Mouse (Mus musculus): ENCODE results near the gene Npff. TPM values are rescaled to one million over a fixed set of nuclear protein-coding genes. Genes with fewer than 3 reads are reported as not detected.

Gene Npff
- polyA plus RNA-seq, 1 experiment from 2014 or later: 2.9 TPM

DNA sequence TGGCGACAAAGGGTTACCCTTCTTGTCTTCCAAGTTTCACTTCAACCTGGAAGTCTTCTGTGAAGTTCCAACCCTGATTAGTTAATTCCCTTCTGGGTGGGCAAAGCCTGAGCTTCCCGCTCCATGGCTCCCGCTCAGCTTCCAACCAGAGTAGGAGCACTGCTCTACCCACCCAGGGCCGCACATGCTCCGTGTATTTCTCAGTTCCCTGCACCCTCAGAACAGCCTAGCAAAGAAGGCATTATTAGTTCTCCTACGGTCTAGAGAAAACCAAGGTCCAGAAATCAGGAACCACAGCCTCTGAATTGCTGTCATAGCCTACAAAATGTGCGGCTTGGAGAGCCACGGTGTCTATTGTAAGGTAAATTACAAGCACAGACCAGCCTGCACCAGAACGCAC lies 14.6 kb downstream of the Npff start:
- 5% methylated on average over 9 of the region's 9 CpGs for WGBS
- peaks cover 60% of the 10 kb centered on the region for H3K4me1 ChIP-seq (replicated peaks; ENCODE audit: control insufficient read depth, insufficient read depth, low read length)
- H3K4me3 ChIP-seq (replicated peaks; ENCODE audit: low read length): peak overlapping the region; percentile 56
- peak; percentile 83 for ATAC-seq
- peak overlapping the region; percentile 65 for H3K4me2 ChIP-seq (ENCODE audit: low read length)
- H3K27me3 ChIP-seq (replicated peaks; ENCODE audit: control insufficient read depth, insufficient read depth, low read length): no peaks in the 10 kb centered on the region
- no peaks in the 10 kb centered on the region for H3K9me3 ChIP-seq (ENCODE audit: control insufficient read depth, low read length)
- H3K9ac ChIP-seq (replicated peaks; ENCODE audit: low read depth, low read length): peak overlapping the region; percentile 66
- H3K36me3 ChIP-seq (ENCODE audit: control insufficient read depth, insufficient read depth): peaks cover 3% of the 10 kb centered on the region
- H3K27ac ChIP-seq (ENCODE audit: low read length): peak overlapping the region; percentile 90

- ATAC-seq: no peak
- peaks cover 45% of the 10 kb centered on the region for H3K4me1 ChIP-seq (replicated peaks; ENCODE audit: control insufficient read depth, insufficient read depth, low read length)
- no peak overlapping the region for H3K4me3 ChIP-seq (replicated peaks; ENCODE audit: low read length)
- H3K27me3 ChIP-seq (replicated peaks; ENCODE audit: control insufficient read depth, insufficient read depth, low read length): no peaks in the 10 kb centered on the region
- H3K27ac ChIP-seq (ENCODE audit: low read length): no peak overlapping the region
- peaks cover 15% of the 10 kb centered on the region for H3K36me3 ChIP-seq (ENCODE audit: control insufficient read depth, insufficient read depth)
- H3K9ac ChIP-seq (replicated peaks; ENCODE audit: low read depth, low read length): no peak overlapping the region
- H3K9me3 ChIP-seq (ENCODE audit: control insufficient read depth, low read length): no peaks in the 10 kb centered on the region
- no peak overlapping the region for H3K4me2 ChIP-seq (ENCODE audit: low read length)
- 83% methylated on average over 3 of the region's 3 CpGs for WGBS
Measured at GRCm38 (mm10) chr15:102508336-102508735, 16.4 kb downstream of the Npff start.

DNA sequence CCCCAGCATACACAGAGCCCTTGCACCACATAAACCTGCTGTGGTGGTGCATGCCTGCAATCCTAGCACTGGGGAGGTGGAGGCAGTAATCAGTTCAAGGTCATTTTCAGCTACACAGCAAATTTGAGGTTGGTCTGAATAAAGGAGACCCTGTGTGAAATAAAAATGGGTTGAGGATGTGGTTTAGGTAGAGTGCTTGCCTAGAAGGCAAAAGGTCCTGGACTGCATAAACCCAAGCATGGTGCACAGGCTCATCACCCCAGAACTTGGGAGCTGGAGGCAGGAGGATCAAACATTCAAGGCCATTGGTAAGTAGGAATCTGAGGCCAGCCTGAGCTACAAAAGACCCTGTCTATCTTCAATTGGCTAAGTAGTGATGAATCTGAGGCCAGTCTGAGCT lies 17.2 kb downstream of the Npff start:
- H3K9me3 ChIP-seq (ENCODE audit: control insufficient read depth, low read length): no peaks in the 10 kb centered on the region
- no peak overlapping the region for H3K4me2 ChIP-seq (ENCODE audit: low read length)
- peaks cover 39% of the 10 kb centered on the region for H3K4me1 ChIP-seq (replicated peaks; ENCODE audit: control insufficient read depth, insufficient read depth, low read length)
- no peak overlapping the region for H3K9ac ChIP-seq (replicated peaks; ENCODE audit: low read depth, low read length)
- no peak overlapping the region for H3K4me3 ChIP-seq (replicated peaks; ENCODE audit: low read length)
- peaks cover 22% of the 10 kb centered on the region for H3K36me3 ChIP-seq (ENCODE audit: control insufficient read depth, insufficient read depth)
- no peak for ATAC-seq
- H3K27me3 ChIP-seq (replicated peaks; ENCODE audit: control insufficient read depth, insufficient read depth, low read length): no peaks in the 10 kb centered on the region
- H3K27ac ChIP-seq (ENCODE audit: low read length): no peak overlapping the region

DNA sequence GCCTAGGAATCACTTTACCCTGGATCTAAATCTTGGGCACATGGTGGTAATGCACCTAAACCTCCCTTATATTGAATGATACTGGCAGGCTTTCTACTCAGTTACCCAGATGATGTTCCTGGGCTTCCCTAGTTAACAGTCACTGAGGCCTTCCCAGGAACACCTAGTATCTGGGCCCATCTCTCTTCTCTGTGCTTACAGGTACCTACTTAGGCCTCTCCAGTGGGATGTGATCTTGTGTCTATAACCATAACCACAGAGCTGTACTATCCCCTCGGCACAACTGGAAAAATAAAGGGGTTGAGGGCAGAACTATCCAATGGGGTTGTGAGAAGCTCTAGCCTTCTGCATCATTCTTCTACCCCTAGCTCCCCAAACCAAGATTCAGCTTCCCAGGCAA lies 17.9 kb downstream of the Npff start:
- Histone ChIP-seq H3K27ac (ENCODE audit: low read length) (no peak overlapping the region), H3K4me2 (ENCODE audit: low read length) (no peak overlapping the region), H3K4me1 (replicated peaks; ENCODE audit: control insufficient read depth, insufficient read depth, low read length) (peaks cover 33% of the 10 kb centered on the region), H3K4me3 (replicated peaks; ENCODE audit: low read length) (no peak overlapping the region), H3K9ac (replicated peaks; ENCODE audit: low read depth, low read length) (no peak overlapping the region), H3K27me3 (replicated peaks; ENCODE audit: control insufficient read depth, insufficient read depth, low read length) (no peaks in the 10 kb centered on the region), H3K36me3 (ENCODE audit: control insufficient read depth, insufficient read depth) (peaks cover 27% of the 10 kb centered on the region), H3K9me3 (ENCODE audit: control insufficient read depth, low read length) (no peaks in the 10 kb centered on the region)
- ATAC-seq: no peak
- WGBS: 87% methylated on average over 1 of the region's 1 CpGs

DNA sequence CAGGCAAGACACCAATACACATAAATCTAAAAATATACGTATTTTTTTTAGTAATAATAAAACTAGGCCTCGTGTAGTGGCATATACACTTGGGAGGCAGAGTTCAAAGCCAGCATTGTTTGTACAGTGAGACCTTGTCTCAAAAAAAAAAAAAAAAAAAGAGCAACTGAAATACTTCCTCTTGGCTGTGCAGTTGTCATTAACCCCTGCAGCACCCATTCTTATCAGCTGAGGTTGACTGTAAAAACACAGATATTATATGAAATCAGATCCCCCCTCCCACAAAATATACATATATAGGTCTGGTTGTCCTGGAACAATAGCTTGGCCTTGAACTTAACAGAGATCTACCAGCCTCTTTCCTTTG lies 18.3 kb downstream of the Npff start:
- peaks cover 30% of the 10 kb centered on the region for H3K36me3 ChIP-seq (ENCODE audit: control insufficient read depth, insufficient read depth)
- H3K4me1 ChIP-seq (replicated peaks; ENCODE audit: control insufficient read depth, insufficient read depth, low read length): peaks cover 28% of the 10 kb centered on the region
- H3K9me3 ChIP-seq (ENCODE audit: control insufficient read depth, low read length): no peaks in the 10 kb centered on the region
- WGBS: 66% methylated on average over 2 of the region's 2 CpGs
- no peak overlapping the region for H3K9ac ChIP-seq (replicated peaks; ENCODE audit: low read depth, low read length)
- H3K27me3 ChIP-seq (replicated peaks; ENCODE audit: control insufficient read depth, insufficient read depth, low read length): no peaks in the 10 kb centered on the region
- H3K4me2 ChIP-seq (ENCODE audit: low read length): no peak overlapping the region
- no peak overlapping the region for H3K4me3 ChIP-seq (replicated peaks; ENCODE audit: low read length)
- ATAC-seq: no peak
- no peak overlapping the region for H3K27ac ChIP-seq (ENCODE audit: low read length)

DNA sequence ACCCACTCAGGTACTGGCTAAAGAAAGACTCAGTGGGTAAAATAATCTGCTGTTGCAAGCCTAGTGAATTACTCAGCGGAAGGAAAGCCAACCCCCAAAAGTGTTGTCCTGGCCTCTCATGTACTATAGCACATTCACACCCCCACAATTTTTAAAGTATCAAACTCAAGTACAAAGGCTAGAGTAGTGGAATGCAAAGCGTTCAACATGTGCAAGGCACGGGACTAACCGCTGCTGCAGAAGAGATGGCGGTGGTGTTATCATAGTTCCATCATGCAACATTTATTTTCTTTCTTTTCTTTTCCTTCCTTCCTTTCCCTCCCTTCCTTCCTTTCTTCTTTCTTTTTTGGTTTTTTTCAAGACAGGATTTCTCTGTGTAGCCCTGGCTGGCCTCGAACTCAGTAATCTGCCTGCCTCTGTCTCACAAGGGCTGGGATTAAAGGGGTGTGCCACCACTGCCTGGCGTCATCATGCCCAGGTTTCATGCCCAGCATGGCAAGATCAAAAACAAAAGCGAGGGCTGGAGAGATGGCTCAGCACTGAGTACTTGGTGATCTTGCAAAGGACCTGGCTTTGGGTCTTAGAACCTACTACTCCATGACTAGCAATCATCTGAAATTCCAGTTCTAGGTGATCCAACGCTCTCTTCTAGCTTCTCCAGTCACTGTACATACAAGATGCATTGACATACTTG lies 18.8 kb downstream of the Npff start:
- Histone ChIP-seq H3K27me3 (replicated peaks; ENCODE audit: control insufficient read depth, insufficient read depth, low read length) (no peaks in the 10 kb centered on the region), H3K4me3 (replicated peaks; ENCODE audit: low read length) (no peak overlapping the region), H3K36me3 (ENCODE audit: control insufficient read depth, insufficient read depth) (peaks cover 36% of the 10 kb centered on the region), H3K4me1 (replicated peaks; ENCODE audit: control insufficient read depth, insufficient read depth, low read length) (peaks cover 23% of the 10 kb centered on the region), H3K9ac (replicated peaks; ENCODE audit: low read depth, low read length) (no peak overlapping the region), H3K4me2 (ENCODE audit: low read length) (no peak overlapping the region), H3K9me3 (ENCODE audit: control insufficient read depth, low read length) (no peaks in the 10 kb centered on the region), H3K27ac (ENCODE audit: low read length) (no peak overlapping the region)
- 84% methylated on average over 9 of the region's 9 CpGs for WGBS
- ATAC-seq: no peak

DNA sequence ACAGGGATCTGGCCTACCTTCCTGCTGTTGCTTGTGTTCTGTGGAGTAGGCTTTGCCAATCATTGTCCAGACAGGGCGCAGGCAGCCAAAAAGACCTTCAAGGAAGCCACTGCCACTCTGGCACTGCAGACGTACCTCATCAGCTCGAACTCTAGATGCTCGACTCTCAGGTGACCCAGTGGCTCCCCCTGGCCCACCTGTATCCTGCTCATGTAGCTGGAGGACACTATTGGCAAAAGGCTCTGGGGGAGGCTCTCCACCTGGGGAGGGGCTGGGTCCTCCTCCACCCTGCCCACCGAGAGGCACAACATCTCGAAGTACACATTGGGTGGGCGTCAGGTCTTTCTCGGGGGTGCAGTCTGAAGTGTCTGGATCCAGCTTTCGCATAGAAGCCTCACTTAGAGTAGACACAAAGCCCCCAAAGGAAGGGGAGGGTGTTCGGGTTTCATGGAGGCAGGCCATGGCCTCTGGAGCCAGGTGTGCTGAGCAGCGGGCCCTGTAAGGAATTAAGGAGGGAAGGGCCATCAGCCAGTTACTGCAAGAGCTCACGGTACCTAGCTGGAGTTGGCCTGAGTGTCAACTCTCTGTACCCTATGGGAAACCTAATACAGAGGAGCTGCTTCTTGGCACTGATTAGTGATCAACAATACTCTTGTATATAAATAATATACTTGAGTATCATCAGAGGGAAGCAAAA lies 19.5 kb downstream of the Npff start:
- Histone ChIP-seq H3K9ac (replicated peaks; ENCODE audit: low read depth, low read length) (no peak overlapping the region), H3K4me2 (ENCODE audit: low read length) (no peak overlapping the region), H3K36me3 (ENCODE audit: control insufficient read depth, insufficient read depth) (peaks cover 43% of the 10 kb centered on the region), H3K9me3 (ENCODE audit: control insufficient read depth, low read length) (no peaks in the 10 kb centered on the region), H3K4me3 (replicated peaks; ENCODE audit: low read length) (no peak overlapping the region), H3K4me1 (replicated peaks; ENCODE audit: control insufficient read depth, insufficient read depth, low read length) (peaks cover 19% of the 10 kb centered on the region), H3K27ac (ENCODE audit: low read length) (no peak overlapping the region), H3K27me3 (replicated peaks; ENCODE audit: control insufficient read depth, insufficient read depth, low read length) (no peaks in the 10 kb centered on the region)
- ATAC-seq: no peak
- WGBS: 78% methylated on average over 12 of the region's 12 CpGs

- no peak overlapping the region for H3K4me2 ChIP-seq (ENCODE audit: low read length)
- WGBS: 88% methylated on average over 9 of the region's 9 CpGs
- H3K9ac ChIP-seq (replicated peaks; ENCODE audit: low read depth, low read length): no peak overlapping the region
- peaks cover 8% of the 10 kb centered on the region for H3K4me1 ChIP-seq (replicated peaks; ENCODE audit: control insufficient read depth, insufficient read depth, low read length)
- peaks cover 53% of the 10 kb centered on the region for H3K36me3 ChIP-seq (ENCODE audit: control insufficient read depth, insufficient read depth)
- H3K9me3 ChIP-seq (ENCODE audit: control insufficient read depth, low read length): no peaks in the 10 kb centered on the region
- H3K27me3 ChIP-seq (replicated peaks; ENCODE audit: control insufficient read depth, insufficient read depth, low read length): no peaks in the 10 kb centered on the region
- H3K4me3 ChIP-seq (replicated peaks; ENCODE audit: low read length): no peak overlapping the region
- peak; percentile 13; the same call in 1 of the 2 replicates for ATAC-seq
- no peak overlapping the region for H3K27ac ChIP-seq (ENCODE audit: low read length)
Measured at GRCm38 (mm10) chr15:102503924-102504782, 20.6 kb downstream of the Npff start.

- H3K27ac ChIP-seq (ENCODE audit: low read length): no peak within 1 kb of the TSS
- peaks cover 57% of the 10 kb centered on the region for H3K36me3 ChIP-seq (ENCODE audit: control insufficient read depth, insufficient read depth)
- no peak for ATAC-seq
- no peak within 1 kb of the TSS for H3K4me2 ChIP-seq (ENCODE audit: low read length)
- H3K4me1 ChIP-seq (replicated peaks; ENCODE audit: control insufficient read depth, insufficient read depth, low read length): 0 out of 2 replicates have a peak, but pooled peaks cover 2% of the 10 kb centered on the region
- no peak within 1 kb of the TSS for H3K4me3 ChIP-seq (replicated peaks; ENCODE audit: low read length)
- H3K27me3 ChIP-seq (replicated peaks; ENCODE audit: control insufficient read depth, insufficient read depth, low read length): no peaks in the 10 kb centered on the region
- 85% methylated on average over 1 of the region's 1 CpGs for WGBS
- no peaks in the 10 kb centered on the region for H3K9me3 ChIP-seq (ENCODE audit: control insufficient read depth, low read length)
- H3K9ac ChIP-seq (replicated peaks; ENCODE audit: low read depth, low read length): no peak within 1 kb of the TSS
Measured at GRCm38 (mm10) chr15:102503447-102503846, 21.3 kb downstream of the Npff start, which contains the start of gene Gm10337. TSS of gene Gm10337 (plus strand) at chr15:102503722.

All from forebrain, embryonic 16.5 days (tissue).